Mouse (Mus musculus) gonadal fat pad, adult 2 months (tissue): ENCODE measurements around the gene H2afy2. TPM values are rescaled to one million over a fixed set of nuclear protein-coding genes. Genes with fewer than 3 reads are reported as not detected.

Experiments used
- polyA plus RNA-seq: library from polyadenylated mRNA; depleted of rRNA; stranded (reverse); fragments of >200 nt; gene quantifications from 2 replicates; pipeline ENCODE4 v1.2.3, GENCODE M21; 2012; rRNA removed

H2afy2 gene
- polyA plus RNA-seq, 1 experiment: 4.6 TPM

Other genes with a start within 250 kb of the H2afy2 start
- gene Npffr1, start 188.7 kb downstream of the H2afy2 start, polyA plus RNA-seq: 0.32 and 0.39 TPM in 2 replicates
- gene Ppa1, start 135.6 kb downstream of the H2afy2 start, polyA plus RNA-seq: 44.5 and 56.0 TPM in 2 replicates
- 102 and 121 TPM in 2 replicates for gene Sar1a, start 103.8 kb downstream of the H2afy2 start, polyA plus RNA-seq
- gene Tysnd1, start 88.6 kb downstream of the H2afy2 start, polyA plus RNA-seq: 56.5 and 58.5 TPM in 2 replicates
- 83.5 and 140 TPM in 2 replicates for gene Aifm2, start 68.9 kb downstream of the H2afy2 start, polyA plus RNA-seq
- 0.97 and 1.8 TPM in 2 replicates for gene Col13a1, start 195.0 kb upstream of the H2afy2 start, polyA plus RNA-seq